Mouse (Mus musculus): Measurements from ENCODE around the gene Copb1. TPM values are rescaled to one million over a fixed set of nuclear protein-coding genes. Genes with fewer than 3 reads are reported as not detected.

Copb1 gene
- 132 TPM for polyA plus RNA-seq (2015; fragmentation: Illumina TruSeq; extraction: RNeasy Lipid Tissue Mini Kit (QIAGEN cat#74804); ENCODE audit: insufficient read depth, low replicate concordance)

GRCm38 (mm10) chr7:114253885-114254833, at the start of gene Copb1:
Copb1 (minus strand) TSS chr7:114254711.

GRCm38 (mm10) chr7:114276005-114276752, 21.7 kb upstream of the Copb1 start, which contains the start of gene Psma1:
Psma1 (minus strand) TSS chr7:114276118.

Other genes starting within 250 kb of the Copb1 start
- gene Rras2, start 136.9 kb downstream of the Copb1 start, polyA plus RNA-seq (2015; fragmentation: Illumina TruSeq; extraction: RNeasy Lipid Tissue Mini Kit (QIAGEN cat#74804); ENCODE audit: insufficient read depth, low replicate concordance), result 97.7 TPM
- 252 TPM for gene Psma1, start 21.4 kb upstream of the Copb1 start, polyA plus RNA-seq (2015; fragmentation: Illumina TruSeq; extraction: RNeasy Lipid Tissue Mini Kit (QIAGEN cat#74804); ENCODE audit: insufficient read depth, low replicate concordance)
- 29.8 TPM for gene Pde3b, start 160.6 kb upstream of the Copb1 start, polyA plus RNA-seq (2015; fragmentation: Illumina TruSeq; extraction: RNeasy Lipid Tissue Mini Kit (QIAGEN cat#74804); ENCODE audit: insufficient read depth, low replicate concordance)